ENCODE assay signal across 8 mouse cellular contexts in genomic region chr19:44655719-44656118, GRCm38 (mm10).
DNase-seq lines count a peak whose midpoint lies in the region; ATAC-seq and TF ChIP-seq lines count a peak whose summit lies in the region.

No protein-coding gene starts in this region.

- no peaks in the 10 kb centered on the region for H3K9me3 ChIP-seq in midbrain, embryonic 11.5 days (ENCODE audit: control insufficient read depth, low read length)
- no peaks in the 10 kb centered on the region for H3K9me3 ChIP-seq in midbrain, embryonic 16.5 days (replicated peaks; ENCODE audit: control insufficient read depth, low read length, poor library complexity, severe bottlenecking)
- H3K9me3 ChIP-seq in hindbrain, embryonic 13.5 days: no peaks in the 10 kb centered on the region

- H3K27me3 ChIP-seq in midbrain, embryonic 11.5 days (ENCODE audit: control insufficient read depth, insufficient read depth, low read length): peaks cover 16% of the 10 kb centered on the region
- H3K27me3 ChIP-seq in midbrain, embryonic 16.5 days (ENCODE audit: control insufficient read depth, insufficient read depth, low read depth, low read length): peaks cover 27% of the 10 kb centered on the region
- H3K27me3 ChIP-seq in hindbrain, embryonic 13.5 days: peaks cover 81% of the 10 kb centered on the region

- peak; percentile 47 for TF ChIP-seq CTCF in cortical plate, adult 2 months (IDR thresholded peaks at IDR 0.05; ENCODE audit: extremely low read depth, insufficient read depth, low read length)

- TF ChIP-seq POLR2A in cortical plate, adult 2 months (IDR thresholded peaks at IDR 0.05; ENCODE audit: extremely low read depth, insufficient read depth, low read length): no peak

- H3K9ac ChIP-seq in midbrain, embryonic 11.5 days (ENCODE audit: low read length): no peak overlapping the region
- H3K9ac ChIP-seq in midbrain, embryonic 16.5 days (ENCODE audit: low read depth, low read length): no peak overlapping the region
- no peak overlapping the region for H3K9ac ChIP-seq in hindbrain, embryonic 13.5 days

- H3K27ac ChIP-seq in midbrain, embryonic 11.5 days (ENCODE audit: low read depth, low read length): no peak overlapping the region
- no peak overlapping the region for H3K27ac ChIP-seq in midbrain, embryonic 16.5 days (ENCODE audit: low read length)
- H3K27ac ChIP-seq in cortical plate, adult 2 months (ENCODE audit: insufficient read depth, low read length): no peak overlapping the region
- H3K27ac ChIP-seq in hindbrain, embryonic 13.5 days: no peak overlapping the region

- DNase-seq in CD4-positive, CD25-positive, alpha-beta regulatory T cell, adult 2 months (ENCODE audit: low read depth, low spot score): peak; percentile 3
- peak; percentile 93 for DNase-seq in midbrain, embryonic 11.5 days (ENCODE audit: low spot score, missing footprints)
- DNase-seq in lung, postnatal 10 days: peak; percentile 69

- no peak overlapping the region for H3K4me2 ChIP-seq in midbrain, embryonic 11.5 days
- no peak overlapping the region for H3K4me2 ChIP-seq in midbrain, embryonic 16.5 days (ENCODE audit: low read length)
- H3K4me2 ChIP-seq in hindbrain, embryonic 13.5 days: no peak overlapping the region

- WGBS in midbrain, embryonic 11.5 days: 2% methylated on average over 6 of the region's 6 CpGs
- 2% methylated on average over 6 of the region's 6 CpGs for WGBS in midbrain, embryonic 16.5 days
- WGBS in hindbrain, embryonic 13.5 days: 3% methylated on average over 6 of the region's 6 CpGs

- H3K4me3 ChIP-seq in midbrain, embryonic 11.5 days (ENCODE audit: low read depth, low read length): no peak overlapping the region
- no peak overlapping the region for H3K4me3 ChIP-seq in midbrain, embryonic 16.5 days (ENCODE audit: low read depth, low read length)
- H3K4me3 ChIP-seq in cortical plate, adult 2 months (ENCODE audit: insufficient read depth, low read length): no peak overlapping the region
- H3K4me3 ChIP-seq in hindbrain, embryonic 13.5 days: no peak overlapping the region

- H3K36me3 ChIP-seq in midbrain, embryonic 11.5 days (ENCODE audit: control insufficient read depth, insufficient read depth, low read length): no peaks in the 10 kb centered on the region
- no peaks in the 10 kb centered on the region for H3K36me3 ChIP-seq in midbrain, embryonic 16.5 days (ENCODE audit: control insufficient read depth, insufficient read depth, low read length)
- no peaks in the 10 kb centered on the region for H3K36me3 ChIP-seq in hindbrain, embryonic 13.5 days

- no peak for ATAC-seq in CD4-positive, CD25-positive, alpha-beta regulatory T cell, adult 4 months
- peak; percentile 82 for ATAC-seq in midbrain, embryonic 11.5 days (ENCODE audit: low FRiP score)
- ATAC-seq in midbrain, embryonic 16.5 days: no peak
- peak; percentile 43; the same call in 1 of the 2 replicates for ATAC-seq in hindbrain, embryonic 13.5 days (ENCODE audit: low FRiP score)
- no peak for ATAC-seq in erythroblast, adult 5-6 weeks (replicated peaks; ENCODE audit: low FRiP score, poor library complexity, severe bottlenecking)

- H3K4me1 ChIP-seq in midbrain, embryonic 11.5 days (ENCODE audit: control insufficient read depth, insufficient read depth, low read length): no peaks in the 10 kb centered on the region
- no peaks in the 10 kb centered on the region for H3K4me1 ChIP-seq in midbrain, embryonic 16.5 days (ENCODE audit: control insufficient read depth, insufficient read depth, low read length)
- H3K4me1 ChIP-seq in cortical plate, adult 2 months (ENCODE audit: control insufficient read depth, insufficient read depth, low read length): no peaks in the 10 kb centered on the region
- H3K4me1 ChIP-seq in hindbrain, embryonic 13.5 days (replicated peaks): peaks cover 21% of the 10 kb centered on the region

Comparison
In these comparisons a context has a peak if more than half of its experiments do, and no peak if none do; other contexts are left out.
1. ATAC-seq: peak in midbrain, embryonic 11.5 days (single experiment) and hindbrain, embryonic 13.5 days (single experiment); none in CD4-positive, CD25-positive, alpha-beta regulatory T cell, adult 4 months (single experiment), midbrain, embryonic 16.5 days (single experiment) and erythroblast, adult 5-6 weeks (single experiment).
2. DNase-seq: peak in every context shown above with its lines; median percentile 93 in midbrain, embryonic 11.5 days; 69 in lung, postnatal 10 days; 3 in CD4-positive, CD25-positive, alpha-beta regulatory T cell, adult 2 months.